Mouse (Mus musculus) lung, postnatal 0 days (tissue): Measurements from ENCODE around the gene Tmem60. TPM values are rescaled to one million over a fixed set of nuclear protein-coding genes. Genes with fewer than 3 reads are reported as not detected.

Experiments used
- ATAC-seq: fragments of 200-750 bp; cut with Nextera tagmentation; 2 replicates; pipeline ENCODE4 v1.8.0; 2017; ENCODE audit warnings: moderate library complexity
- DNase-seq: peaks from one replicate; pipeline ENCODE4 v3.0.0-alpha.2; 2016; ENCODE audit warnings: low spot score
- H3K27ac ChIP-seq: fragments of 300-500 bp; sonication (generic); 2 replicates; pipeline ENCODE4 v1.5.1; 2014; ENCODE audit warnings: antibody characterized with exemption, mild to moderate bottlenecking, low read length, mixed read lengths
- H3K27me3 ChIP-seq: fragments of 300-500 bp; sonication (generic); replicated peaks from 2 replicates; pipeline ENCODE4 v1.6.1; 2014; ENCODE audit warnings: low read length, mixed read lengths; ENCODE audit not compliant: insufficient read depth
- H3K36me3 ChIP-seq: fragments of 300-500 bp; sonication (generic); 2 replicates; pipeline ENCODE4 v1.6.1; 2014; ENCODE audit warnings: low read length, mixed read lengths; ENCODE audit not compliant: insufficient read depth
- H3K4me1 ChIP-seq: fragments of 300-500 bp; sonication (generic); 2 replicates; pipeline ENCODE4 v1.6.1; 2014; ENCODE audit warnings: antibody characterized with exemption, low read depth, low read length, mixed read lengths; ENCODE audit not compliant: insufficient read depth
- H3K4me2 ChIP-seq: fragments of 300-500 bp; sonication (generic); replicated peaks from 2 replicates; pipeline ENCODE4 v1.6.1; 2014; ENCODE audit warnings: low read depth, mild to moderate bottlenecking, low read length, moderate library complexity, mixed read lengths
- H3K4me3 ChIP-seq: fragments of 300-500 bp; sonication (generic); 2 replicates; pipeline ENCODE4 v1.5.1; 2014; ENCODE audit warnings: low read depth, low read length
- H3K9ac ChIP-seq: fragments of 300-500 bp; sonication (generic); replicated peaks from 2 replicates; pipeline ENCODE4 v1.6.1; 2014; ENCODE audit warnings: low read depth, mild to moderate bottlenecking
- H3K9me3 ChIP-seq: fragments of 300-500 bp; sonication (generic); 2 replicates; pipeline ENCODE4 v1.6.1; 2016; ENCODE audit warnings: low read length, mixed read lengths
- CTCF ChIP-seq: IDR thresholded peaks from 2 replicates; pipeline ENCODE4 v1.5.1; 2016; ENCODE audit warnings: antibody characterized with exemption, mild to moderate bottlenecking
- EP300 ChIP-seq: IDR thresholded peaks from 2 replicates; pipeline ENCODE4 v1.6.1; 2016; ENCODE audit warnings: antibody characterized with exemption, mild to moderate bottlenecking, control low read depth
- WGBS: fragments of 180-500 bp; shearing (Covaris S2); extraction: QIAGEN DNeasy Blood & Tissue Kit; methylation state at CpG from one replicate; pipeline ENCODE4 v1.1.7; 2014; 5-methylcytosine and 5-hydroxymethylcytosine counted together
- polyA plus RNA-seq: library from polyadenylated mRNA; unstranded; fragments of >200 nt; fragmentation: Nextera tagmentation; extraction: Ambion mirVana; gene quantifications from 2 replicates; pipeline ENCODE4 v1.2.1, GENCODE M21; 2015

The Tmem60 gene
- polyA plus RNA-seq, 1 experiment from 2014 or later = 52.2 TPM

- H3K4me1 ChIP-seq = no peaks in the 10 kb centered on the region
- WGBS = 86% methylated on average over 1 of the region's 1 CpGs
- ATAC-seq (no peak), DNase-seq (no peak)
- no peak overlapping the region for H3K4me2 ChIP-seq
- H3K36me3 ChIP-seq = no peaks in the 10 kb centered on the region
- H3K4me3 ChIP-seq = no peak overlapping the region
- TF ChIP-seq EP300 (no peak), CTCF (no peak)
- H3K27me3 ChIP-seq = no peaks in the 10 kb centered on the region
- H3K9me3 ChIP-seq = no peaks in the 10 kb centered on the region
- no peak overlapping the region for H3K9ac ChIP-seq
- no peak overlapping the region for H3K27ac ChIP-seq
Observed at GRCm38 (mm10) chr5:20873146-20873545, 8.8 kb upstream of the Tmem60 start.

- H3K27me3 ChIP-seq = no peaks in the 10 kb centered on the region
- WGBS = 40% methylated on average over 1 of the region's 1 CpGs
- no peak overlapping the region for H3K4me2 ChIP-seq
- DNase-seq (no peak), ATAC-seq (no peak)
- H3K4me1 ChIP-seq = no peaks in the 10 kb centered on the region
- no peak overlapping the region for H3K4me3 ChIP-seq
- H3K27ac ChIP-seq = no peak overlapping the region
- TF ChIP-seq EP300 = no peak
- TF ChIP-seq CTCF = no peak
- no peak overlapping the region for H3K9ac ChIP-seq
- H3K9me3 ChIP-seq = no peaks in the 10 kb centered on the region
- H3K36me3 ChIP-seq = no peaks in the 10 kb centered on the region
Observed at GRCm38 (mm10) chr5:20876934-20877426, 5.0 kb upstream of the Tmem60 start.

GRCm38 (mm10) chr5:20880386-20880785 is 1.6 kb upstream of the Tmem60 start:
- ATAC-seq = no peak
- Histone ChIP-seq H3K9ac (no peak overlapping the region), H3K4me3 (no peak overlapping the region), H3K36me3 (no peaks in the 10 kb centered on the region), H3K27ac (no peak overlapping the region), H3K4me2 (peak overlapping the region; percentile 94; the same call in 1 of the 2 replicates), H3K27me3 (no peaks in the 10 kb centered on the region), H3K4me1 (peaks cover 7% of the 10 kb centered on the region; the same call in 1 of the 2 replicates), H3K9me3 (no peaks in the 10 kb centered on the region)
- 60% methylated on average over 2 of the region's 2 CpGs for WGBS
- DNase-seq = no peak
- TF ChIP-seq EP300 (no peak), CTCF (no peak)

GRCm38 (mm10) chr5:20880797-20881775 is 905 bp upstream of the Tmem60 start:
- Histone ChIP-seq H3K36me3 (no peaks in the 10 kb centered on the region), H3K4me1 (peaks cover 7% of the 10 kb centered on the region; the same call in 1 of the 2 replicates), H3K4me2 (peak overlapping the region; percentile 94), H3K4me3 (peak overlapping the region; percentile 86), H3K27me3 (no peaks in the 10 kb centered on the region), H3K9me3 (no peaks in the 10 kb centered on the region), H3K9ac (peak overlapping the region; percentile 54), H3K27ac (peak overlapping the region; percentile 87)
- TF ChIP-seq CTCF (peak; percentile 37), EP300 (no peak)
- WGBS = 2% methylated on average over 39 of the region's 64 CpGs
- DNase-seq = peak; percentile 46
- ATAC-seq = peak; percentile 7

GRCm38 (mm10) chr5:20884036-20884620 is 2.1 kb downstream of the Tmem60 start:
- no peak overlapping the region for H3K4me2 ChIP-seq
- H3K4me1 ChIP-seq = peaks cover 7% of the 10 kb centered on the region; the same call in 1 of the 2 replicates
- H3K4me3 ChIP-seq = no peak overlapping the region
- H3K27me3 ChIP-seq = no peaks in the 10 kb centered on the region
- no peak for ATAC-seq
- TF ChIP-seq CTCF = no peak
- no peak for TF ChIP-seq EP300
- H3K9ac ChIP-seq = 0 out of 2 replicates have a peak overlapping the region, but pooled peaks have one; percentile 2
- H3K27ac ChIP-seq = no peak overlapping the region
- H3K9me3 ChIP-seq = no peaks in the 10 kb centered on the region
- 60% methylated on average over 4 of the region's 4 CpGs for WGBS
- H3K36me3 ChIP-seq = no peaks in the 10 kb centered on the region
- no peak for DNase-seq

GRCm38 (mm10) chr5:20897446-20898167 is 15.6 kb downstream of the Tmem60 start:
- no peak overlapping the region for H3K27ac ChIP-seq
- no peaks in the 10 kb centered on the region for H3K27me3 ChIP-seq
- ATAC-seq = no peak
- no peak for DNase-seq
- TF ChIP-seq CTCF (no peak), EP300 (no peak)
- no peak overlapping the region for H3K9ac ChIP-seq
- no peak overlapping the region for H3K4me3 ChIP-seq
- H3K4me2 ChIP-seq = no peak overlapping the region
- H3K9me3 ChIP-seq = no peaks in the 10 kb centered on the region
- H3K4me1 ChIP-seq = no peaks in the 10 kb centered on the region
- 73% methylated on average over 2 of the region's 2 CpGs for WGBS
- peaks cover 9% of the 10 kb centered on the region; the same call in 1 of the 2 replicates for H3K36me3 ChIP-seq
